Mouse (Mus musculus): Measurements from ENCODE around the gene Hectd1.

- TF ChIP-seq CTCF (IDR thresholded peaks at IDR 0.05; ENCODE audit: control insufficient read depth, insufficient read depth, insufficient replicate concordance, low read depth, low read length) (no peak), POLR2A (IDR thresholded peaks at IDR 0.05; ENCODE audit: control insufficient read depth, low read depth, low read length) (no peak)
Observed at GRCm38 (mm10) chr12:51865790-51866179, 36.4 kb upstream of the Hectd1 start.

Measured in testis, adult 2 months (tissue).